Mouse (Mus musculus): ENCODE results near the gene Rspry1. TPM values are rescaled to one million over a fixed set of nuclear protein-coding genes. Genes with fewer than 3 reads are reported as not detected.

Rspry1 gene
- polyA plus RNA-seq, 1 experiment: 11.5 TPM

GRCm38 (mm10) chr8:94682732-94683524, 81.2 kb downstream of the Rspry1 start:
- no peaks in the 10 kb centered on the region for H3K27me3 ChIP-seq (replicated peaks; ENCODE audit: control insufficient read depth, insufficient read depth, low read length)
- no peak for TF ChIP-seq CTCF (conservative IDR thresholded peaks at IDR 0.05; ENCODE audit: insufficient read depth, insufficient read length, low read depth, low read length)
- no peak for TF ChIP-seq POLR2A (IDR thresholded peaks at IDR 0.05; ENCODE audit: low read depth, low read length)
- H3K36me3 ChIP-seq (ENCODE audit: control insufficient read depth, insufficient read depth, low read length): no peaks in the 10 kb centered on the region
- DNase-seq: peak; percentile 50
- H3K27ac ChIP-seq (ENCODE audit: insufficient read depth, low read depth, low read length): peak overlapping the region; percentile 21; the same call in 1 of the 2 replicates
- 51% methylated on average over 16 of the region's 16 CpGs for WGBS
- no peak overlapping the region for H3K4me3 ChIP-seq (ENCODE audit: insufficient read depth, low read depth, low read length)
- peaks cover 26% of the 10 kb centered on the region for H3K4me1 ChIP-seq (ENCODE audit: control insufficient read depth, insufficient read depth, low read length)

GRCm38 (mm10) chr8:94684287-94684686, 82.5 kb downstream of the Rspry1 start:
- H3K36me3 ChIP-seq (ENCODE audit: control insufficient read depth, insufficient read depth, low read length): no peaks in the 10 kb centered on the region
- DNase-seq: no peak
- TF ChIP-seq CTCF (conservative IDR thresholded peaks at IDR 0.05; ENCODE audit: insufficient read depth, insufficient read length, low read depth, low read length): no peak
- no peak for TF ChIP-seq POLR2A (IDR thresholded peaks at IDR 0.05; ENCODE audit: low read depth, low read length)
- no peak overlapping the region for H3K27ac ChIP-seq (ENCODE audit: insufficient read depth, low read depth, low read length)
- H3K4me3 ChIP-seq (ENCODE audit: insufficient read depth, low read depth, low read length): no peak overlapping the region
- no peaks in the 10 kb centered on the region for H3K27me3 ChIP-seq (replicated peaks; ENCODE audit: control insufficient read depth, insufficient read depth, low read length)
- peaks cover 26% of the 10 kb centered on the region for H3K4me1 ChIP-seq (ENCODE audit: control insufficient read depth, insufficient read depth, low read length)
- WGBS: 86% methylated on average over 4 of the region's 4 CpGs

GRCm38 (mm10) chr8:94685953-94686352, 84.2 kb downstream of the Rspry1 start:
- Histone ChIP-seq H3K27ac (ENCODE audit: insufficient read depth, low read depth, low read length) (no peak overlapping the region), H3K4me3 (ENCODE audit: insufficient read depth, low read depth, low read length) (no peak overlapping the region), H3K4me1 (ENCODE audit: control insufficient read depth, insufficient read depth, low read length) (peaks cover 27% of the 10 kb centered on the region), H3K27me3 (replicated peaks; ENCODE audit: control insufficient read depth, insufficient read depth, low read length) (no peaks in the 10 kb centered on the region), H3K36me3 (ENCODE audit: control insufficient read depth, insufficient read depth, low read length) (no peaks in the 10 kb centered on the region)
- no peak for TF ChIP-seq CTCF (conservative IDR thresholded peaks at IDR 0.05; ENCODE audit: insufficient read depth, insufficient read length, low read depth, low read length)
- no peak for TF ChIP-seq POLR2A (IDR thresholded peaks at IDR 0.05; ENCODE audit: low read depth, low read length)
- DNase-seq: peak; percentile 91
- WGBS: 51% methylated on average over 9 of the region's 9 CpGs

GRCm38 (mm10) chr8:94694701-94695100, 93.0 kb downstream of the Rspry1 start:
- no peaks in the 10 kb centered on the region for H3K27me3 ChIP-seq (replicated peaks; ENCODE audit: control insufficient read depth, insufficient read depth, low read length)
- H3K4me1 ChIP-seq (ENCODE audit: control insufficient read depth, insufficient read depth, low read length): peaks cover 9% of the 10 kb centered on the region; the same call in 1 of the 2 replicates
- H3K27ac ChIP-seq (ENCODE audit: insufficient read depth, low read depth, low read length): no peak overlapping the region
- no peaks in the 10 kb centered on the region for H3K36me3 ChIP-seq (ENCODE audit: control insufficient read depth, insufficient read depth, low read length)
- no peak for DNase-seq
- WGBS: 28% methylated on average over 6 of the region's 6 CpGs
- no peak overlapping the region for H3K4me3 ChIP-seq (ENCODE audit: insufficient read depth, low read depth, low read length)
- TF ChIP-seq POLR2A (IDR thresholded peaks at IDR 0.05; ENCODE audit: low read depth, low read length) (no peak), CTCF (conservative IDR thresholded peaks at IDR 0.05; ENCODE audit: insufficient read depth, insufficient read length, low read depth, low read length) (no peak)

- H3K4me3 ChIP-seq (ENCODE audit: insufficient read depth, low read depth, low read length): peak overlapping the region; percentile 52
- no peak for TF ChIP-seq CTCF (conservative IDR thresholded peaks at IDR 0.05; ENCODE audit: insufficient read depth, insufficient read length, low read depth, low read length)
- TF ChIP-seq POLR2A (IDR thresholded peaks at IDR 0.05; ENCODE audit: low read depth, low read length): no peak
- peak overlapping the region; percentile 19 for H3K27ac ChIP-seq (ENCODE audit: insufficient read depth, low read depth, low read length)
- no peaks in the 10 kb centered on the region for H3K36me3 ChIP-seq (ENCODE audit: control insufficient read depth, insufficient read depth, low read length)
- WGBS: 4% methylated on average over 31 of the region's 31 CpGs
- DNase-seq: peak; percentile 89
- H3K27me3 ChIP-seq (replicated peaks; ENCODE audit: control insufficient read depth, insufficient read depth, low read length): no peaks in the 10 kb centered on the region
- H3K4me1 ChIP-seq (ENCODE audit: control insufficient read depth, insufficient read depth, low read length): peaks cover 9% of the 10 kb centered on the region; the same call in 1 of the 2 replicates
Measured at GRCm38 (mm10) chr8:94695341-94695993, 93.7 kb downstream of the Rspry1 start.

GRCm38 (mm10) chr8:94695994-94696384, 94.3 kb downstream of the Rspry1 start, which contains the start of gene Pllp:
Gene Pllp (minus strand): TSS chr8:94696278.
- H3K27ac ChIP-seq (ENCODE audit: insufficient read depth, low read depth, low read length): peak within 1 kb of the TSS; percentile 19
- H3K27me3 ChIP-seq (replicated peaks; ENCODE audit: control insufficient read depth, insufficient read depth, low read length): no peaks in the 10 kb centered on the region
- H3K4me3 ChIP-seq (ENCODE audit: insufficient read depth, low read depth, low read length): peak within 1 kb of the TSS; percentile 52
- peaks cover 8% of the 10 kb centered on the region; the same call in 1 of the 2 replicates for H3K4me1 ChIP-seq (ENCODE audit: control insufficient read depth, insufficient read depth, low read length)
- whole genome bisulfite sequencing: under 1% methylated on average over 41 of the region's 41 CpGs
- TF ChIP-seq POLR2A (IDR thresholded peaks at IDR 0.05; ENCODE audit: low read depth, low read length) (no peak), CTCF (conservative IDR thresholded peaks at IDR 0.05; ENCODE audit: insufficient read depth, insufficient read length, low read depth, low read length) (no peak)
- H3K36me3 ChIP-seq (ENCODE audit: control insufficient read depth, insufficient read depth, low read length): no peaks in the 10 kb centered on the region
- DNase-seq: peak; percentile 79

- Histone ChIP-seq H3K27me3 (replicated peaks; ENCODE audit: control insufficient read depth, insufficient read depth, low read length) (no peaks in the 10 kb centered on the region), H3K4me3 (ENCODE audit: insufficient read depth, low read depth, low read length) (no peak overlapping the region)
- 66% methylated on average over 3 of the region's 3 CpGs for WGBS
Measured at GRCm38 (mm10) chr8:94696566-94696965, 94.8 kb downstream of the Rspry1 start.

More at GRCm38 (mm10) chr8:94696566-94696965, 94.8 kb downstream of the Rspry1 start:
- H3K4me1 ChIP-seq (ENCODE audit: control insufficient read depth, insufficient read depth, low read length): peaks cover 4% of the 10 kb centered on the region; the same call in 1 of the 2 replicates
- no peaks in the 10 kb centered on the region for H3K36me3 ChIP-seq (ENCODE audit: control insufficient read depth, insufficient read depth, low read length)
- DNase-seq: no peak
- no peak for TF ChIP-seq CTCF (conservative IDR thresholded peaks at IDR 0.05; ENCODE audit: insufficient read depth, insufficient read length, low read depth, low read length)
- no peak for TF ChIP-seq POLR2A (IDR thresholded peaks at IDR 0.05; ENCODE audit: low read depth, low read length)
- no peak overlapping the region for H3K27ac ChIP-seq (ENCODE audit: insufficient read depth, low read depth, low read length)
